11 mouse cellular contexts compared by ENCODE assay signal in the genomic region with DNA sequence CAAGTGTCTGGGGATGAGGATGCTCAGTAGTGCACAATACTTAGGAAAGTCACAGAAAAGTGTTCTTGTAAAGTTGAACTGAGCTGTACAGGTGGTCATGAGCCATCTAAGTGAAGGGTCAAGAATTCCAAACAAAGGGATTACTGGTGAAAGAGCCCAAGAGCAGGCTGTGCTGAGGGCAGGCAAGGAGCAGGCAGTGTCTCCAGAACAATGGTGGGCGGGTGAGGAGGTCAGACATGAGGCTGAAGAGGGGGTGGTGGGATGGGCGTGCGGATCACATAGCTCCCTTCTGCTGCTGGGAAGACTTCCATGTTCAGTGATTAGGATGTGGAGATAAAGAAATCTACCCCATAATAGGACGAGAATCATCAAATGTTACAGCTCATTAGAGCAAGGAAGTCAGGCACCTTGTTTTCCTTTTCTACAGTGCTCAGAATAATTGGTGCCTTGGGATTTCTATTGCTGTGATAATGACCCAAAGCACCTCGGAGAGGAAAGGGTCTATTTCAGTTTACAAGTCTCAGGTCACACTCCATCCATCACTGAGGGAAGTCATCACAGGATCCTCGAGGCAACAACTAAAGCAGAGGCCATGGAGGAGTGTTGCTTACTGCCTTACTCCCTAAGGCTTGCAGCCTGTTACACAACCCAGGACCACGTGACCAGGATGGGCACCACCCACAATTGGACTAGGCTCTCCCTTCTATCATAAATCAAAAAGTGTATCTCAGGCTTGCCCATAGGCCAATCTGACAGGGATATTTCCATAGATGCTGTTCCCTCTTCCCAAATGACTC.
"Had no signal": no experiment of that assay in that cellular context is flagged by ENCODE, and none has a peak within 500 bp of the region (broad histone marks: within the 10 kb centered on the region; RNA-seq: fewer than 3 reads in every experiment).

No protein-coding gene starts in this region.

- H3K4me1 ChIP-seq: limb, embryonic 10.5 days; liver, embryonic 15.5 days had no signal

- H3K36me3 ChIP-seq: limb, embryonic 10.5 days; liver, embryonic 15.5 days; neural tube, embryonic 12.5 days had no signal

- H3K9me3 ChIP-seq: limb, embryonic 10.5 days; liver, embryonic 15.5 days; neural tube, embryonic 12.5 days had no signal

- ATAC-seq: lung, postnatal 0 days had no signal

- H3K4me3 ChIP-seq: left cerebral cortex, adult 2 months; limb, embryonic 10.5 days; liver, embryonic 15.5 days; neural tube, embryonic 12.5 days had no signal

- H3K4me2 ChIP-seq: liver, embryonic 11.5 days; liver, embryonic 15.5 days; neural tube, embryonic 12.5 days had no signal

- DNase-seq: lung, adult 2 months; lung, postnatal 36 days; midbrain, embryonic 14.5 days; thymus, postnatal 4 days had no signal

- H3K9ac ChIP-seq: liver, embryonic 15.5 days; neural tube, embryonic 12.5 days had no signal

- H3K27me3 ChIP-seq: liver, embryonic 15.5 days; neural tube, embryonic 12.5 days had no signal

- H3K27ac ChIP-seq: left cerebral cortex, adult 2 months; limb, embryonic 10.5 days; liver, embryonic 15.5 days; neural tube, embryonic 12.5 days; stomach, postnatal 0 days had no signal
